Mouse (Mus musculus): ENCODE results near the gene Cep95. TPM values are rescaled to one million over a fixed set of nuclear protein-coding genes. Genes with fewer than 3 reads are reported as not detected.
"Not testable (repeated sequence)": the region's sequence is repeated elsewhere in the genome, so short reads cannot be mapped to it uniquely, and the experiment has no call there.

The Cep95 gene
- polyA plus RNA-seq, 1 experiment from 2014 or later = 9.5 TPM

DNA sequence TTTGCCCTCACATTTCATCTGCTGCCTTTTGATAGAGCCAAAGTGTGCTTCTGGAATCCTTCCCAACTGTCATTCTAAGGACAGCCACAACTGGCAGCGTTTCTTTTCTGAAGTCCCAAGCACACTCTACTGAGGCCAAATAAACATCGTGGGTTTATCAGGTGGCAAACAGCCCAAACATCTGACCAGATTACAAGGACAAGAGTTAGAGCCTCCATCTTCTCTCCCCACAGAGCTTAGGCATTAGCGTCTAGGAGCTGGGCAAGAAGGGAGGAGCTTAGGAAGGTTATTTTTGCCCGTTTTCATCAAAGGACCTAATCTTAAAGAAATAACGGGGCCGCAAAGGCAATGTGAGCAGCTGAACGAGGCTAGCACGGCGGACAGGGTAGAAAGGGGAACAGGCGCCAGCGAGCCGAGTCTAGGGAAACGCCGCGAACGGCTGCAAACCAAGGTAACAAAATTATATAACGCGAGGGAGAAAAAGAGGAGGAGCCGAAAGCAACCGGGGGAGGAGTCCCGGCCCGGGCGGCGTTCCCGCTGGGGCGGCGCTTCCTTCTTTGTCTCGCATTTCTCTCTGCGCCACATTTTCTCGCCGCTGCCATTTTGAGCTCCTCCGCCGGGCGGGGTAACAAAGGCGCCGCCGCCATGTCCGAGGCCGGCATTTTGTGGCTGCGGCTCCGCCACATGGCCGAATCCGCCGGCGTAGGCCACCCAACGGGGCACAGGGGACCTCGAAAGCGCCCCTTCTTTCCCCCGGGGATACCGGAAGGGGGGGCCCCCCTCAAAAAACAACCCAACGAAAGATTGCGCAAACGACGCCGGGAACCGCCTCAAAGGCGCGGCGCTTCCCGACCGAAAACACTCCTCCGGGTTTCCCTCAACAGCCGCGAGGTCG, 1.7 kb upstream of the Cep95 start:
- peak overlapping the region; percentile 60 for H3K4me2 ChIP-seq (replicated peaks; ENCODE audit: low read depth, low read length)
- ATAC-seq = peak; percentile 46
- under 1% methylated on average over 36 of the region's 65 CpGs for WGBS
- peak overlapping the region; percentile 97 for H3K27ac ChIP-seq (ENCODE audit: low read length)
- H3K27me3 ChIP-seq (replicated peaks; ENCODE audit: insufficient read depth, low read length) = no peaks in the 10 kb centered on the region
- peak; percentile 96 for DNase-seq (ENCODE audit: low spot score)
- peaks cover 31% of the 10 kb centered on the region; the same call in 1 of the 2 replicates for H3K36me3 ChIP-seq (ENCODE audit: insufficient read depth, low read length)
- peak overlapping the region; percentile 99 for H3K9ac ChIP-seq (replicated peaks; ENCODE audit: low read depth)
- H3K9me3 ChIP-seq (ENCODE audit: low read length) = no peaks in the 10 kb centered on the region
- H3K4me3 ChIP-seq (ENCODE audit: low read depth, low read length) = peak overlapping the region; percentile 81
- H3K4me1 ChIP-seq (ENCODE audit: insufficient read depth, low read depth, low read length) = no peaks in the 10 kb centered on the region
- TF ChIP-seq CTCF (IDR thresholded peaks at IDR 0.05) = peak; percentile 19; the same call in 1 of the 2 replicates
- no peak for TF ChIP-seq EP300 (IDR thresholded peaks at IDR 0.05)

DNA sequence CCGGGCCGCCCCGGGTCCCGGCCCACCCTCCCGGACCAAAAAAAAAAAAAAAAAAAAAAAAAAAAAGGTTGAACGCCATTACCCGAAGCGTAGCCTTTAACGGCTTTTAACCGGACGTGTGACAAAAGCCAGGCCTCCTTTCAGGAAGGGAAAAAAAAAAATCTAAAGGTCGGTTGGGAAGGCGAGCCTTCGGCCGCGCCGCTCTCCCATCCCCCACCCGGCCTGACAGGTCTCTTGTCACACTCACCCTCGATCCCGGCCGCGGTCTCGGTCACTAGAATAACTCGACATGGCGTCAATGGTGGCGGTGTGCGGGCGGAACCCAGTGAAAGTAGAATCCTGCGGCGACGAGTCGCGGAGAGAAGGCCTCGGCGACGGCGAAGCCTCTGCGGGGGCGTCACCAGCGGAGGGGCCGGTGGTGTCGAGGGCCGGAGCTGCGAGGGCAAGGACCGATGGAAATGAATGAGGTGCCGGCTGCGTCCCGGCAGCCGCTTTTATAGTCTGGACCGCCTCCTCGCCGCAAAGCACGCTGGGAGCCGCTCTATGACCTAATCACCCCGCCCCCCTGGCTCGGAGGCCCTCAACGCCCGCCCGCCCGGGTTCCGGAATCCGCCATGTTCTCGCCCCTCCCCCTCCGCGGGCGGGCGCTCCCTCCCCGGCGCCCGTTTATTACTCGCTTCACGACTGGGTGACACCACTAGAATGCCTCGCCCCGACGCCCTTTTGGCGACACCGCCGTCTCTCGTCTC, 852 bp upstream of the Cep95 start:
- Histone ChIP-seq H3K4me1 (ENCODE audit: insufficient read depth, low read depth, low read length) (no peaks in the 10 kb centered on the region), H3K9me3 (ENCODE audit: low read length) (no peaks in the 10 kb centered on the region), H3K36me3 (ENCODE audit: insufficient read depth, low read length) (peaks cover 24% of the 10 kb centered on the region; the same call in 1 of the 2 replicates), H3K9ac (replicated peaks; ENCODE audit: low read depth) (peak overlapping the region; percentile 99), H3K4me2 (replicated peaks; ENCODE audit: low read depth, low read length) (peak overlapping the region; percentile 68), H3K27me3 (replicated peaks; ENCODE audit: insufficient read depth, low read length) (no peaks in the 10 kb centered on the region), H3K4me3 (ENCODE audit: low read depth, low read length) (peak overlapping the region; percentile 81), H3K27ac (ENCODE audit: low read length) (peak overlapping the region; percentile 97)
- ATAC-seq = peak; percentile 76
- TF ChIP-seq CTCF (IDR thresholded peaks at IDR 0.05) = no peak
- peak; percentile 78; the same call in 1 of the 2 replicates for TF ChIP-seq EP300 (IDR thresholded peaks at IDR 0.05)
- under 1% methylated on average over 65 of the region's 79 CpGs for WGBS
- DNase-seq (ENCODE audit: low spot score) = peak; percentile 98

DNA sequence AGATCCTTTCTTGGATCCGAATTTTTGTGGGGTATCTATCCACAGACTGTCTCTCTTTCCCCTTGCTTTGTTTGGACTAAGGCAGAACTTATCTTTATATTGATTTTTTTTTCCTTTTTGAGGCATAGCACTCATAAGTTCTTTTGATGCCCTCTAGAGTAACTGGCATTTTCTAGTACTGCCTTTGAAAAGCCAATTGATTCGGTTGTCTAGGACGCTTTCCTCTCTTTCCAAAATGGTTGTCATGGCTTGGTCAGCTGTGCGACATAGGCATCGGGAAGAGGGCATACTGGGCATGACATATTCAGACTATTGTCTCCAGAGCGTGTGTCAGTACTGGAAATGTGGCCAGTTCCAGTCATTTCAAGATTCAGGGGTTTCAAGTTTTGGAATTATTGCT, 597 bp downstream of the Cep95 start:
- no peaks in the 10 kb centered on the region for H3K4me1 ChIP-seq (ENCODE audit: insufficient read depth, low read depth, low read length)
- under 1% methylated on average over 6 of the region's 6 CpGs for WGBS
- peak overlapping the region; percentile 97 for H3K27ac ChIP-seq (ENCODE audit: low read length)
- H3K9ac ChIP-seq (replicated peaks; ENCODE audit: low read depth) = peak overlapping the region; percentile 99
- ATAC-seq (no peak), DNase-seq (ENCODE audit: low spot score) (peak; percentile 61)
- H3K4me2 ChIP-seq (replicated peaks; ENCODE audit: low read depth, low read length) = peak overlapping the region; percentile 68
- H3K36me3 ChIP-seq (ENCODE audit: insufficient read depth, low read length) = peaks cover 21% of the 10 kb centered on the region
- no peaks in the 10 kb centered on the region for H3K9me3 ChIP-seq (ENCODE audit: low read length)
- TF ChIP-seq EP300 (IDR thresholded peaks at IDR 0.05) = no peak
- TF ChIP-seq CTCF (IDR thresholded peaks at IDR 0.05) = no peak
- no peaks in the 10 kb centered on the region for H3K27me3 ChIP-seq (replicated peaks; ENCODE audit: insufficient read depth, low read length)
- peak overlapping the region; percentile 81 for H3K4me3 ChIP-seq (ENCODE audit: low read depth, low read length)

DNA sequence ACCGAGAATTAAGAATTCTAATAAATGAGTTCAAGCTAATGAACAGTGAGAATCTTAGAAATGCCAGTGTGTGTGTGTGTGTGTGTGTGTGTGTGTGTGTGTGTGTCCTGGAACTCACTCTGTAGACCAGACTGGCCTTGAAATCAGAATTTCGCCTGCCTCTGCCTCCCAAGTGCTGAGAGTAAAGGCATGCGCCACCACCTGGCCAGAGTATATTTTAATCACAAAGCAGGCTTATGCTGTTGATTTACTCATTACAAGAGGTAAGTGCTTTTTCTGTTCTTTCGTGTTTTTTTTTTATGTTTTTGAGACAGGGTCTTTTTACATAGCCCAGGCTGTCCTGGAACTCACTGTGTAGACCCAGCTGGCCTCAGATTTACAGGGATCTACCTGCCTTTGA, 4.8 kb downstream of the Cep95 start:
- no peak for ATAC-seq

DNA sequence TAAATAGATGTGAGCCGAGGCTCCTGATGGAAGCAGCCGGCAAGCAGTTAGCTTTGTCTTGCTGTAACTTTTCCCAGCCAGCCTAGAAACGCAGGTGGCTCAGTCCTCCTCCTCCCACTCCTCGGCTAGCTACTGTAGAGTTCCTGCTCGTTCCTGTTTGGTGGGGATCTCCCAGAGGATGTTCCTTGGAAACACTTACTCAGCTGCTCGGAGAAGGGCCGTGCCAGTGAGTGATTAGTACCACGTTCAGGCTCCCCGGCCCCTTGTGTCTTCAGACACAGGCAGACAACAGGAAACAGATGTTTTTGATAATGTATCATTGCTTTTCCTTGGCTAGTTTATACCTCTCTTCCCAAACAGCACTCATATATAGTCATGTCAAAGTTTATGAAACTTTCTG, 6.6 kb downstream of the Cep95 start:
- peak overlapping the region; percentile 32; the same call in 1 of the 2 replicates for H3K27ac ChIP-seq (ENCODE audit: low read length)
- ATAC-seq (peak; percentile 76), DNase-seq (ENCODE audit: low spot score) (peak; percentile 74)
- H3K36me3 ChIP-seq (ENCODE audit: insufficient read depth, low read length) = peaks cover 24% of the 10 kb centered on the region
- 36% methylated on average over 9 of the region's 9 CpGs for WGBS
- H3K9ac ChIP-seq (replicated peaks; ENCODE audit: low read depth) = no peak overlapping the region
- no peaks in the 10 kb centered on the region for H3K4me1 ChIP-seq (ENCODE audit: insufficient read depth, low read depth, low read length)
- no peak overlapping the region for H3K4me3 ChIP-seq (ENCODE audit: low read depth, low read length)
- H3K27me3 ChIP-seq (replicated peaks; ENCODE audit: insufficient read depth, low read length) = no peaks in the 10 kb centered on the region
- no peaks in the 10 kb centered on the region for H3K9me3 ChIP-seq (ENCODE audit: low read length)
- H3K4me2 ChIP-seq (replicated peaks; ENCODE audit: low read depth, low read length) = no peak overlapping the region
- TF ChIP-seq CTCF (IDR thresholded peaks at IDR 0.05) = no peak
- peak; percentile 35; the same call in 1 of the 2 replicates for TF ChIP-seq EP300 (IDR thresholded peaks at IDR 0.05)

More for the DNA sequence above, 4.8 kb downstream of the Cep95 start:
- 83% methylated on average over 4 of the region's 4 CpGs for WGBS
- H3K27me3 ChIP-seq (replicated peaks; ENCODE audit: insufficient read depth, low read length) = no peaks in the 10 kb centered on the region
- no peaks in the 10 kb centered on the region for H3K9me3 ChIP-seq (ENCODE audit: low read length)
- TF ChIP-seq CTCF (IDR thresholded peaks at IDR 0.05) (peak; percentile 27; the same call in 1 of the 2 replicates), EP300 (IDR thresholded peaks at IDR 0.05) (no peak)
- H3K4me3 ChIP-seq (ENCODE audit: low read depth, low read length) = no peak overlapping the region
- H3K36me3 ChIP-seq (ENCODE audit: insufficient read depth, low read length) = peaks cover 18% of the 10 kb centered on the region
- no peaks in the 10 kb centered on the region for H3K4me1 ChIP-seq (ENCODE audit: insufficient read depth, low read depth, low read length)
- DNase-seq (ENCODE audit: low spot score) = no peak
- no peak overlapping the region for H3K9ac ChIP-seq (replicated peaks; ENCODE audit: low read depth)
- no peak overlapping the region for H3K27ac ChIP-seq (ENCODE audit: low read length)
- no peak overlapping the region for H3K4me2 ChIP-seq (replicated peaks; ENCODE audit: low read depth, low read length)

DNA sequence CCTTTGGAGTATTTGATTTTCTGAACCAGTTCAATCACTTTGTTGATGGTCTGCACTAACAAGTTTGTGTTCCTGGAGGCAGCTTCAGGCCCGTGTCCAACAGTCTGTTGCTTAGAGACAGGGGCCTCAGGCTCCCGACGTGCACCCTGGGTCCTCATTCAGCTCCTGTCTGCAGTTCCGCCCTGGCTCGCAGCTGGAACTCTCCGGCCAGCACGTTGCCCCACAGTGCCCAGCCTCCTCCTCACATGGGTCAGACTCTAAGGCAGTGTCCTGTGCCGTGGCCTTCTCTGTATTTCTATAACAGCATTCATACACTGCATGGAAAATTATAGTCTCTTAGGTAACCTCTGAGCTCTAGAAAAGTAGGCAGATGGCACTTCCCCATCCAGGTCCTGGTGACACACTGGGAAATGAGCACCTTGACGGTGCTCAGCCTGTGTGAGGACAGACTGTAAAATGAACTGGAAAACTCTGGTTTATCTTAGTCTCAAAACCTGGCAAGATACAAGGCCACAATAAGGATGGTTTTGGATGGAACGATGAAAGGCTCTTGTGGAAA, 13.1 kb downstream of the Cep95 start:
- no peak overlapping the region for H3K4me2 ChIP-seq (replicated peaks; ENCODE audit: low read depth, low read length)
- WGBS = 79% methylated on average over 10 of the region's 10 CpGs
- DNase-seq (ENCODE audit: low spot score) (no peak), ATAC-seq (no peak)
- no peaks in the 10 kb centered on the region for H3K9me3 ChIP-seq (ENCODE audit: low read length)
- no peaks in the 10 kb centered on the region for H3K27me3 ChIP-seq (replicated peaks; ENCODE audit: insufficient read depth, low read length)
- peaks cover 44% of the 10 kb centered on the region for H3K36me3 ChIP-seq (ENCODE audit: insufficient read depth, low read length)
- H3K4me3 ChIP-seq (ENCODE audit: low read depth, low read length) = no peak overlapping the region
- H3K4me1 ChIP-seq (ENCODE audit: insufficient read depth, low read depth, low read length) = no peaks in the 10 kb centered on the region
- TF ChIP-seq EP300 (IDR thresholded peaks at IDR 0.05) = no peak
- no peak for TF ChIP-seq CTCF (IDR thresholded peaks at IDR 0.05)
- no peak overlapping the region for H3K27ac ChIP-seq (ENCODE audit: low read length)
- no peak overlapping the region for H3K9ac ChIP-seq (replicated peaks; ENCODE audit: low read depth)

DNA sequence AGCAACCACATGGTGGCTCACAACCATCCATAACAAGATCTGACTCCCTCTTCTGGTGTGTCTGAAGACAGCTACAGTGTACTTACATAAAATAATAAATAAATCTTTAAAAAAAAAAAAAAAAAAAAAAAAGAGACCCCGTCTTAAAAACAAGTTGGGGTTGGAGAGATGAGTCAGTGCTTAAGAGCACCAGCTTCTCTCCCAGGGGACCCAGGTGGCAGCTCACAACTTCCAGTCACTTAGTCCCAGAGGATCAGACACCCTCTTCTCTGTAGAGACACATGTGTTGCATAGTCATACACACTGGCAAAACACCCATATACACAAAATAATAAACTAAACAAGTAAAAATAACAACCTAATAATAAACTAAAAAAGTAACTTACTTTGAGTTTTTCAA, 18.4 kb downstream of the Cep95 start:
- peaks cover 17% of the 10 kb centered on the region; the same call in 1 of the 2 replicates for H3K36me3 ChIP-seq (ENCODE audit: insufficient read depth, low read length)
- not testable (repeated sequence) for H3K9ac ChIP-seq (replicated peaks; ENCODE audit: low read depth); H3K27ac ChIP-seq (ENCODE audit: low read length); H3K4me2 ChIP-seq (replicated peaks; ENCODE audit: low read depth, low read length); DNase-seq (ENCODE audit: low spot score); H3K4me1 ChIP-seq (ENCODE audit: insufficient read depth, low read depth, low read length); ATAC-seq; H3K9me3 ChIP-seq (ENCODE audit: low read length); H3K27me3 ChIP-seq (replicated peaks; ENCODE audit: insufficient read depth, low read length); H3K4me3 ChIP-seq (ENCODE audit: low read depth, low read length)
- WGBS = 36% methylated on average over 1 of the region's 1 CpGs

Data from lung, postnatal 0 days (tissue).